Mouse (Mus musculus): ENCODE measurements around the gene Mlx.

DNA sequence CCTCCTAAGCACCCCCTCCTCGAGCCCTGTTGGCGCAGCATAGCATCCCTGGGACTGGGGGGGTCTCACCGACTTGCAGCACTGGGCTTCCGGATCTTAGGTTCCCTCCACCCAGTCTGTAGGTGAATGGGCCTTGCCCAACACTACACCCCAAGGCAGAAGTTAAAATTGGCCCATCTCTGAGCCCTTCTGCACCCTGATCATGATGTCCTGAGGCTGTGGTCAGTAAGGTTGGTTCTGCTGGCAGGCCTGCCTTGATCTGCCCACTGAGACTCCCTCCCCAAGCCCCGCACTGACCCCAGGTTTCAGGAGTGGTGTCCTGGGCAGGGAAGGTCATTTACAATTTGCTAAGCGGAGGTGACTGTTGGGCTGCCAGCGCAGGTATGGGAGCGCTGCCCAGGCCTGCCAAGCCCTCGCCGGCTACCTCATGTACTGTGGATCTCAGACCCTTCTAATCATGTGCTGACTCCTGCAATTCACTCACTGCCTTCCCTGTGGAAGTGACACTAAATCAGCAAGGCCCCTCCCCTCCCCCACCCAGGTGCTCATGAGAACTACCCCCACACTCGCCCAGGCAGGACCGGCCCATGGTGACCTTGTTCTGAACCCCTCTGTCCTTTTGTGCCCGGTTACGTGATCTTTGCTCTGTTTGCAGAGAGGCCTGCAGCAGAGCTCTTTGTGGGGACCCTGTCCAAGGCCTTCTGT, 24.0 kb upstream of the Mlx start:
- TF ChIP-seq ZC3H11A (IDR thresholded peaks at IDR 0.05; ENCODE audit: borderline replicate concordance, low read depth, low read length) (no peak), ZNF384 (IDR thresholded peaks at IDR 0.05; ENCODE audit: low read depth, low read length) (no peak), HCFC1 (IDR thresholded peaks at IDR 0.05; ENCODE audit: borderline replicate concordance, insufficient read depth, low read length) (no peak), CHD2 (IDR thresholded peaks at IDR 0.05; ENCODE audit: low read depth, low read length) (no peak), MAFK (IDR thresholded peaks at IDR 0.05; ENCODE audit: insufficient read depth, low read depth, low read length) (no peak)
